Mouse (Mus musculus): ENCODE measurements around the gene Cxcr4.
A peak's percentile ranks its signal among the peaks of the same experiment; 100 is the strongest.

The Cxcr4 gene

DNA sequence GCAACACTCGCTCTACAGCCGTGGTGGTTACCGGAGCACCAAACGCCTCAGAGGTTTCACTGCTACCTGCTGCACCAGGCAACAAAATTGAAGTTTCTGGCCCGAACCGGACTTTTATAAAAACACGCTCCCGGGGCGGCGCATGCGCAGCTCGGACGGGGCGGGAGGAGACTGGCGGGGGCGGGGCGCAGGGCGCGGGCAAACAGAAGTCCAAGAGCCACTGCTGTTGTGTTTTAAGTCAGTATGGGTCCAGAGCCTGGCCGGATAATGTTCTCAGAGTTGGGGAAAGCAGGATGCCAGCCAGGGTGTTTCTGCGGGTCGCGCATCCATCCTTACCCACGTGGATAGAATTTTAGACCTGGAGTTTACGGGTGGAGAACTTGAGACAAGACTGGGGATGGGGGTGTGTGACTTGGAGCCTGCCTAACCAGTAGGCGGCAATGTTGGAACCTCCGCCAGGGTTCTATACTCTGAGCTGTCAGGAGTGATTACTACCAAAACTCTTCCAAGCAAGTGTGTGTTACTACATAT lies at the start of gene Cxcr4:
Cxcr4 (minus strand) TSS at position 83 of the 531 bp plus-strand sequence.
- peak; percentile 91 to 98 for DNase-seq (ENCODE audit: inconsistent age in 2 of 2, low spot score in 1 of 2)

DNA sequence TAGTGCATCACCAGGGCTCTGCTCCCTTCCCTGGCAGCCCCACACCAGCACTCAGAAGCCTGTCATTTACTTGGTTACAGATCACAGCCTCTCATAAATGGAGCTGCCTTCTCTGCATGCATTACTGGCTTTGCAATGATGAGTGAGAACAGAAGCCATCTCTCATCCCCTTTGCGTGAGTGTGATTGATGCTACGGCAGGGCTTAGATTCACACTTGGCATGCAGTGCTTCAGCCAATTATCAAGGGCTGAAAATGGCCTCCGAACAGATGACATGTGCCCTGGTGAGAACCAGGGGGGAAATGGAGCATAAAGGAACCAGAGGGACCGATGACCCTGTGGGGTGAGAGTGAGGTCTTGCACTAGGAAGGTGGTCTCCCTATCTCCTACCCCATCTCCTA lies 47.6 kb upstream of the Cxcr4 start:
- no peak for DNase-seq (ENCODE audit: inconsistent age in 2 of 2, low spot score in 1 of 2)

DNA sequence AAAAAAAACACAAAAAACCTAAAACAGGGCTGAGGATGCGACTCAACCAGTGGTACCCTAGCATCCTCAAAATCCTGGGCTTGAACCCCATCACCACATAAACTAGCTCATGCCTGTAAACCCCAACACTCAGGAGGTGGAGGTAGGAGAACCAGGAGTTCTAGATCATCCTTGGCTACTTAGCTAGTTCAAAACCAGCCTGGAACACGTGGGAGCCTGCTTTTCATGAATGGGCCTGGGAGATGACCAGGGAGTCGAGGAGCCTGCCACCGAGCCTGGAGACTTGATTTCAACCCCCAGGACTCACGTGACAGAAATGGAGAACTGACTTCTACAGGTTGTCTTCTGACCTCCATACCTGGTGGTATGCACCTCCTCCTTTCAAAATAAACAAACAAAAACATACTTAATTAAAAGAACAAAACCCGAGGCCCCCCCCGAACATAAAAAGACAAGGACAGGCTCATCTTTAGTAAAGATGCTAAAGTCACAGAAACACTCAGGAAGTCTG lies 45.2 kb upstream of the Cxcr4 start:
- DNase-seq (ENCODE audit: inconsistent age in 2 of 2, low spot score in 1 of 2), result no peak

DNA sequence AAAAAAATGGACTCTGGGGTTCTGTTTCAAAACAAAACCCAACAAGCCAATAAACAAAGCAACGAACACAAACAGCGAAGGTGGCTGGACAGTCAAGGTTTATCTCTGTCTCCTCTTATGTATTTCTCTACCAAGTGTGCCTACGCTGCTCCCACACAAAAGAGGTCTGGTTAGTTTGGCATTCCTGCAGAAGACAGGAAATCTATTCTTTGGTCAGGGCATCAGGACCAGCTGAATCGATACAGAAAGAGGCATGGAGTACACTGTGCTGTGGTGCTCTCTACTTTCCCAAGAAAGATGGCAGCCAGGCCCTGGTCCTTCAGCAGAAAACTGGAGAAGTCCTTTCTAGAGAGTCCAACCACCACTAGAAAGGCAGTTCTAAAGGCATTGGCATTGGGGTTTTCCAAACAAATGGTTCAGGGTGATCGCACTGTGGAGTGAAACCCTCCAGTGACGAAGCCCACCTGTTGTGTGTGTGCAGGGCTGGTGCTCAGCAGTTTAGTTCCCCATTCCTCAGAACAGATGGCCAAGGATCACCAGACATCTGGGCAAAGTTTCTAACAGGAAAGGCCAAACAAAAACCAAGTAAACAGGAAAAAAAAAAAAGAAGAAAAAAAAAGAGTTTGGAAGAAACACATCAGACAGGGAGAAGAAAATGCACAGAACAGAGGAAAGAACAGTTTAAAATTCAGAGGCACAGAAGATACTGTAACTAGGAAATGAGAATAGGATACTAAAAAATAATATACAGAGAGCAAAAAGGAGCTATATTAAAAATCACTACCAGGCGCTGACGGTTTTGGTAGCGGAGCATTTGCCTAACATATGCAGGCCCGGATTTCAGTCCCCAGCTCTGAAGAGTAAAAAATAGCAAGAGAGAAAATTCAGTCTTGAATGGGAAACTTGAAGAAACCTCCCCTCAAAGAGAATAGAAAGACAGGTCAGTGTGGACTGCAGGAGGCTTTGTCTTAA lies 44.5 kb upstream of the Cxcr4 start:
- DNase-seq (ENCODE audit: inconsistent age in 2 of 2, low spot score in 1 of 2), result no peak

DNA sequence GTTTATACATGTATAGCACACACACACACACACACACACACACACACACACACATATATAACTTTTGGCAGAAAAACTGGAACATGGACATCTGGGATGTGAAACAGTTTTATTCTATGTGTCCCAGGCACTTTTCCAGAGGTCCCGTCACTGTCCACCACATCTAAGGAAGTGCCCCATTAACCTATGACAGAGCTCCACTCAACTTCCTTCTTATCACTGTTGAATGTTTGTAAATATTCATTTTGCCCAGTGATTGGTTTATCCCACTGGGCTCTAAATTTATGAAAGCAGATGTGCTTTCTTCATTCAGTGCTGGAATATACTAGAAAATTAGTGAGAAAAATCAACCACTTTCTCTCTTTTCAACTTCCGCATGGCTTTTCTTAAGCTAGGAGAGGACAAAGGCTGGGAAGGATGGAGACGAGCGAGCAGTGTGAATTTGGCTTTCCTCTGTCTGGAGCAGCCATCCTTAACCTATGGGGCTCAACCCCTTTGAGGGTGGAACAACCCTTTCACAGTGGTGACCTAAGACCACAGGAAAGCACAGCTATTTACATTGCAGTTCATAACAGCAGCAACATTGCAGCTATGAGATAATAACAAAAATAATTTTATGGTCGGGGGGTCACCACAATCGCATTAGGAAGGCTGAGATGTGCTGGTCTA lies 41.8 kb upstream of the Cxcr4 start:
- DNase-seq (ENCODE audit: inconsistent age in 2 of 2, low spot score in 1 of 2), result no peak

DNA sequence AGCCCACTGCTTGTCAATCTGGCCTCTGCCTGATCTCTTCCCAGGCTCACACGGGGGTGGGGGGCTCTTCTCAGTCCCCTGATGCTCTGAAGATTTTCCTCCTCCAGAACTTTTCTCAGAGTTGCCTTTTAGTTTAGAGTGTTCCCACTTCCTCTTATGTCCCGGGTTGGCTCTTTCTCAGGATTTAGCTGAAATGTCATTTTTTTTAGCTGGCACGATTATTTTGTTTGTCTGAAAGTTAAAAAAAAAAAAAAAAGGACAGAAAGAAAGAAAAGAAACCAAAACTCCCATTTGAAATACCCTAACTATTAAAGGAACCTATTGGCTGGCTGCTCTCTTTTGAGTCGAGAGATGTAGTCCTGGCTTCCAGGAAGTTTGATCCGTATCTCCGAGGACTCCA lies 40.4 kb upstream of the Cxcr4 start:
- DNase-seq (ENCODE audit: inconsistent age in 2 of 2, low spot score in 1 of 2), result no peak

DNA sequence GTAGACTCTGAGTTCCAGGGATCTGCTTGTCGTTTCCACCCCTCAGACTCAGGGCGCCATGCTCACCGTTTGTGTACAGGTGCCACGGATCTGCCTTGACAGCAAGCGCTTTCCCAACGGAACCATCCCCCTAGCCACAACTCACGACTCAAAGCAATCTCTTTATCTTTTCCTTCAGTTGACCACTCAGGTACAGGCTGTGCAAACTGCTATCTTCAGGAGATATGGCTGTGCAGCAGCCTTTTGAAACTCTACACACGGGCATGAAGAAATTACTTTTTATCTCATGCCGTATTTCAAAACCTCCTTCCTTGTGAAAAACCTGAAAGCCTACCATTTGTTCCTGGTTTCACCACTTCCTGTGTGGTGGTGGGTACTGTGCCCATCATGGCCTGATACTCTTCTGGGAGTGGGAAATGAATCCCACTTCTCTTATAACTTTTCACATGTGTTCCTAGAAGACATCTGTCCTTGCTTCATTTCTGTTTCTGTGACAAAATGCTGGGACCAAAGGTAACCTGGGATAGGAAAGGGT lies 34.1 kb upstream of the Cxcr4 start:
- DNase-seq (ENCODE audit: inconsistent age in 2 of 2, low spot score in 1 of 2), result no peak

DNA sequence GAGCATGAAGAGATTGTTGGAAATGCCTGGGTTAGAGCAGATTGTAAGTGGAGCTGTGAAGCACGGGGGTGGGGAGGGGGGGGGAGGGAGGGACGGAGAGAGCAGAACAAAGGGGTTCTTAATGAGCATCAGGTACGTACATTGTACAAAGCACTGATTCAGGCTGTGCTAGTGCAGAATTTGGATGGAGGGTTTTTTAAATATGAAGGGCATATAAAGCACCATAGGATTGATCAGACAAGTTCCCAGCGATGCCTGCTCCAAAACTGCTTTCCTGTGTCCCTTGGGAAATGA lies 31.4 kb upstream of the Cxcr4 start:
- DNase-seq (ENCODE audit: inconsistent age in 2 of 2, low spot score in 1 of 2), result no peak

DNA sequence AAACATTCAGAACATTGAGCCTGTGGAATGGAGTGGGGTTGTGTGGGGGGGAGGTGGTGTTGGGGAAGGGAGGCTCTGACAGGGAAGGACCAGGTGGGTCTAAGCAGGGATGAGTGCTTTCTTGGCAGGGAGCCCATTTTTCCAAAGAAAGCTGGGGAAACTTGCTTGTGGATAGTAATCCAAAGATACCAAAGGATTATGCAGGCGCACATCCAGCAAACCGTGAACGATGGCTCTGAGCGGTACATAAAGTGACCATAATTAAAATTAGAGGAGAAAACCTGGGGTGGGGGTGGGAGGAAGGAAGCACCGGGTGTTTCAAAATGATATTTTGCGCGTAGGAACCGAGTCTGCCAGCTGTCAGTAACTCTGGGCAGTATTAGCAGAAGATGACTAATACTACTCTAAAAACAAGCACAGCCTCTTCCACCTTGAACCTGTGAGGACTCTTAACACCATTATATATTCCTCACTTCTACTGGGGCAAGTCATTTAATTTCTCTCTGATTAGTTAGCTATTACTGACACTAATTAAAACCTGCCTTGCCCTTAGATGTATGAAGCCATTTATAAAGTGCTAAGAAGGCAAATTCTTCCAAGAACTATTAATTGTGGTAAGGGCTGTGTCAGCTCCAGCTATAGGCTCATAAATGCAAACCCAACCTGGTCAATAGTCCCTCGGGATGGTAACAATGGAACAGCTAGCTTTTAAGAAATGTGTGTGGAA lies 30.9 kb upstream of the Cxcr4 start:
- DNase-seq (ENCODE audit: inconsistent age in 2 of 2, low spot score in 1 of 2), result no peak

DNA sequence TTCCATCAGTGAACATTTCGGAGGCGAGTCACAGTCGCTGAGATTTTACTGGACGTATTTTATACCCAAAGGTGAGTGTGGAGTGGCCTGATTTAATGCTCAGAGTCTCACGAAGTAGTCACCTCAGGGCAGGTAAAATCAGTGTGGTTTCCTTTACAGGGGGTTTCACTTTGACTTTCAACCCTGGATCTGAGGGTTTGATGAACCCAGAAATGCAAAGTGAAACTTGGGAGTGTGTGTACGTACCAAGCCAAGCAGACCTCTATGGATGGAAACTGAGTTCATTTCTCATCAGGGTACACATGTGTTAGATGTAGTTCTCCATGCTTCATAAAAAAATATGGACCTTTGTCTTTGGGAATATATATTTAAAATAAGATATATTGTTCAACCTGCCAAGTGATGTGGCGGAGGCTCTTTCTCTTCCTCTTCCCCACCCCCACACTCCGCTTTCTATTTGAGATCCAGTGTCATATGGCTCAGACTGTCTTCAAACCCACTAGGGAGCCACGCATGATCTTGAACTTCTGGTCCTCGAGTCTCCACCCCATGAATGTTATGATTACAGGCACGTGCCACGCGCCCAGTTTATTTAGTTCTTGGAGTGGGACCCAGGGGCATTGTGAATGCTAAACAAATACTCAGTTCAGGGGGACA lies 25.7 kb upstream of the Cxcr4 start:
- DNase-seq (ENCODE audit: inconsistent age in 2 of 2, low spot score in 1 of 2), result no peak

DNA sequence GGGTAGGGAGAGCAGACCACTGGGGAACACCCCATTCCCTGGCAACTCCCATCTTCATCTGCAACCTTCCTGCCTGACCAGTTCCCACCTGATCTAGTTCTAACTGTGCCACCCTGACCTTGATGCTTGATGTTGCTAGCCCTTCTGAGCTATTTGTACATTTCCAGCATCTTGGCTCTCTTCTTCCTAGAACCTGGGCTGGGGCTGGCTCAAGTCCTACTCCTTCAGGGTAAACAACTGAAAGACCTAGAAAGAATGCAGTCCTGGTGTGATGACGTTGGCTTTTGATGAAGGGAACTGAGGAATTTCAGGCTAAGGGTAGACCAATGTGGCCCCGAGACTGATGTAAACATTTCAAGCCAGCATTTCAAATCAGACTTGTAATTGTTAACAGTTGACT lies 24.5 kb upstream of the Cxcr4 start:
- DNase-seq (ENCODE audit: inconsistent age in 2 of 2, low spot score in 1 of 2), result no peak

DNA sequence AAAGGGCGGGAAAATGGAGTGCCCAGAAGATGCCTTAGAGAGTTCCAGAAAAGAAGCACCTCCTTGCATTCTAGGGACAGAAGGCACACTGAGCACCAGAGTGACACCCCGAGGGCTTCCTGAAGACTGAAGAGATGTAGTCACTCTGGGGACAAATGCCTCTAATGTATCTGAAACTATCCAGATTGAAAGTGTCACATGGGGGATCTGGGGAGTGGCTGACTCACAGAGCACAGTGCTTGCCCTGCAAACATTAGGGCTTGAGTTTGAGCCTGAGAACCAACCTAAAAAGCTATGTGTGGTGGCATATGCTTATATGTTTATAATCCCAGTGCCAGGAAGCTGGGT lies 23.3 kb upstream of the Cxcr4 start:
- no peak for DNase-seq (ENCODE audit: inconsistent age in 2 of 2, low spot score in 1 of 2)

DNA sequence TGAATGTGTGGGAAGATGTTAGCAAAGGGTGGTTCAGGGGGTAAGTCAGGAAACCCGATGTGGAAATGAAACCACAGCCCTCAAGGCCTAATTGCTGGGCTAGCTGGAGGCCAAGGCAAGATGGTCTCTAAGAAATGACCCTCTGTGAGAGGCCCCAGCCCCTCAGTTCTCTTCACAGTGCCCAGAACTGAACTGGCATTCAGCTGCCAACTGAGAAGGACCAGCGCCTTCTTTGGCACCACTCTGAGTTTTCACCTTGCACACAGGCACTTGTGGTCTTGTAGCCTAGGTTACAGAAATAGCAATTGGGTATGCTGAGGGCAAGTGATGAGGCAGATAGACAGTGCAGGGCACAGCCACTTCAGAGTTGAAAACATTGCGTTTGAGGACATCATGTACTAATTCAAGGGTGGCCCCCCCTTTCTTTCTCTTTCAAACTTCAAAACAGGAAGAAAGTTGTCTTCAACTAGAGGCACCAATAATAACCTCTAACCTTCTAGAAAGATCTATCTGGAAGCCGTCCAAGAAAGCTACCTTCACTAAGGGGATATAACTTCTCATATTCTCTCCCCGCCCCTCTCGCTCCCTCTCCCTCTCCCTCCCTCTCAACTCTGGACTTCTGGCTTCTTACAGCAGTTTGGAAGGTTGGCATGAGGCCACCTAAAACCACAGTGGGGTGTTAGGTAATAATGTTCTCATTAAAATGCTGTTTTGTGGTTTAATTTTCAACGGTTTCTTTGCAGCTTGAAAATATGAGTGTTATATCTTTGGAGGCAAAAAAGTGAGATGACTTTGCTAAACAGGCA lies 22.8 kb upstream of the Cxcr4 start:
- peak; percentile 51 to 77 for DNase-seq (ENCODE audit: inconsistent age in 2 of 2, low spot score in 1 of 2)

DNA sequence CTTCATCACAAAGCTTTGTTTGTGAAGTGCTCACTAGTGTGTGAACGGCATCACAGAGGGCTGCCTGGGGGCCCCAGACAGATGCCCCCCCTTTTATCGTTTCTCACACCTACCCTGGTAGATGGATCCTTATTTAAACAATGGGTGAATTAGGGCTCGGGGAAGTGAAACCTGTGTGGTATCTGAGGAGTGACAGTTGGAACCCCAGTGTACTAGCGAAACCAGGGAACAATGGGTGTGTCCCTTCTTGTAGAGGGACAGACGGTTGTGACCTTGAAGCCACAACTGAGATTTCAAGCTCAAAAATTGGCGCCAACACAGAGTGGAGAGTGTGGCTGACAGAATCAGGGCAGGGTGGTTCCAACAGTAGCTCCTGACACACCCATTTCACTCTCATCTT lies 16.0 kb upstream of the Cxcr4 start:
- DNase-seq (ENCODE audit: inconsistent age in 2 of 2, low spot score in 1 of 2), result no peak

DNA sequence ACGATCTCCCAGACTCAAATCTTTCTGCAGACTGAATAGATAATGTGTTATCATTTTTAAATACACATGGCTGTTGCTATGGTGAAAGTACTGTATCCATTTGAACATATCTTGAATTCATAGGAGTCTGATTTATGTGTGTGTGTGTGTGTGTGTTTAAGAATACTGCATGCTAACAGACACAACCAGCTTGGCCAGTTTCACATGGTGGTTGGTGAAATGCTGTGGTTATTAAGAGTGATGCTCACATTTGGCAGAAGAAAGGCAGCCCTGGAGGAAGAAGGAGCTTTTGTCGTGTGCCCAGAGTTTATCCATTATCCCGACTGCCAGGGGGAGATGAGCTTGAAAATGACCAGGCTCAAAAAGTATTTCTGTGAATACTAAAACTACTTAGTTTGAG lies 15.3 kb upstream of the Cxcr4 start:
- DNase-seq (ENCODE audit: inconsistent age in 2 of 2, low spot score in 1 of 2), result no peak

DNA sequence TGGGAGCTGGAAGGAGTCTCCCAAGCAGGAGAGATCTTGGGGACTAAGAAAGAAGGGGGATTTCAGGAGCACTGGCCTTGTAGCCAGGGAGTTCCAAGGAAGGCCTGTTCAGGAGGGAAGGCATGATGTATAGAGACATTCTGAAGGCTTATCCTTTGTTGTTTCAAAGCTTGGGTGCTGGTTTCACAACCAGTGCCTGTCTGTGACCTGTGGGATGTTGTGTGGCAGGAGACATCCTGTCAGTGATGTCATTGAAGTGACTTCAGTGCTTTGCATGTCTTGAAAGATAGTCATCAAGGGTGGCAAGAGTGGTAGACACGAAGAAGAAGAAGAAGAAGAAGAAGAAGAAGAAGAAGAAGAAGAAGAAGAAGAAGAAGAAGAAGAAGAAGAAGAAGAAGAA lies 13.7 kb upstream of the Cxcr4 start:
- no peak for DNase-seq (ENCODE audit: inconsistent age in 2 of 2, low spot score in 1 of 2)

DNA sequence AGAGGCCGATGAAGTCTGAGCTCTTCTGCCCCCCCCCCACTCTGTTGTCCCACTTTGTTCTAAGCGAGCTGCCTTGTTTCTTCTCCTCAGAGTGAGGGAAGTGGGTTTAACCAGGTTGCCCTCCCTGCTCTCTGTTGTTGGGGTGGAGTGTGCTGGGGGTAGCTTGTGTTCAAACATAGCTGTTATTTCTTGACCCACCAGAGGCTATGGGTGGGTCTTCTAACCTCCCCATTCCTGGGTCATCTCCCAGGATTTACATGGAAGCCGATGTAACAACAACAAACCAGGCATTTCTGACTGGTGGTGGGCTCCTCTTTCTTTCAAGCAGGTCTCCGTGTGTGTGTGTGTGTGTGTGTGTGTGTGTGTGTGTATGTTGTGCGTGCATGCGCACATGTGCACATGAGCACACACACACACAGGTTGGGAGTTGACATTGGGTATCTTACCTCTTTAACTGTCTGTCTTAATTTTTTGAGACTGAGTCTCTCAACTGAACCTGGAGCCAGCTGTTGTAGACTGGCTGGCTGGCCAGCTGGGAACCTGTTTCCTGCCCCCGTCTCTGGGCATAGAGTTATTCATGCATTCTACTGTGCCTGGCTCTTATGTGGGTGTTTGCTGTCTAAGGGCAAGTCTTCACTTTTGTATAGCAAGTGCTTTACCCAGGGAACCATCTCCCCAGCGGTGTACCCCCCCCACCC lies 10.7 kb upstream of the Cxcr4 start:
- DNase-seq (ENCODE audit: inconsistent age in 2 of 2, low spot score in 1 of 2), result no peak

DNA sequence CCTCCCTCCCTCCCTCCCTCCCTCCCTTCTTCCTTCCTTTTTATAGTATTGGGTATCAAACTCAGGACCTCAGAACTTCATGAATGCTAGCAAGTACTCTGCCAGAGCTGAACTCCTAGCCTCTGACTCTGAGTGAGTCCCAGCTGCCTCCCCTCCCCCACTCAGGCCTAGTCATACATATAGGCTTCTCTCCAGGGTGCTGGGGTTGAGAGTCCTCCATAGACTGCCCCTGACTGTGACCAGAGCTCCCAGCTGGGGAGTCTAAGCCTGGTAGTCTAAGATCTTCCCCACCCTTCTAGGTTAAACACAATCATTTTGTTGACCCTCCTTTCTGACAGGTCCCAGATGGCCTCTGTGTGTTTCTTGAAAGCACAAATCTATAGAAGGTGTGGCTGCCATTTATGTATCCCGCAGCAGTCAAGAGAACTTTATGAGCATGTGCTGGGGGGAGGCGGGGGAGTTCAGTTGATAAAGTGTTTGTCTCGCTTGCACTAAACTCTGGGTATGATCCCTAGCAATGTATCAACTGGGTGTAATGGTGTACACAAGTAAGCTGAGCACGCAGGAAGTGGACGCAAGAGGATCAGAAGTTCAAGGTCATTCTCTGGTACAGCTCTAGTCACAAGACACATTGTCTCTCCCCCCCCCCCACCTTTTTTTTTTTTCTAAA lies 10.1 kb upstream of the Cxcr4 start:
- DNase-seq (ENCODE audit: inconsistent age in 2 of 2, low spot score in 1 of 2), result no peak

DNA sequence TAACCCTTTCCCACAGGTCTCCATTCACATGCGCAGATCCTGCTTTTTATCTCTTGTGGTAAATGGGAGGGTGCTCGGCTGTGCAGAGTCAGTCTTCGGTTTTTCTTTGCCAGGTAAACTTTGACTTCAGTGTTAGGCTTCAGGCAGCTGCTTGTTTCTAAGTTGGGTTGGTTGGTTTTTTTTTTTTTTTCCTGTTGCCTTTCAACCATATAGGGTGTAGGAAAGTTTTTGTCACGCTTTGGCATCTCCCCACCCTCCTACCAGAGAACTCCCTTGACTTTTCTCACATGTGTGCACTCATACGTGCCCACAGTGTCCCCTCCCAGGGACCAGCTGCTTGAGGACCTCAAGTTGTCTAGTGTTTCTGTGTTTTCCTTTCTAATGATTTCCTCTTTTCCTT lies 9.2 kb upstream of the Cxcr4 start:
- no peak for DNase-seq (ENCODE audit: inconsistent age in 2 of 2, low spot score in 1 of 2)

All from adrenal gland, adult (tissue).